Mouse (Mus musculus) urinary bladder, adult 18-20 months (tissue): ENCODE measurements at regions not wholly inside any gene's neighbourhood (a gene's known extent, or its start where the extent isn't known, plus 50 kb on each side); places are given as distances from the start of the nearest gene placed in this dataset.

ENCODE experiments used
- DNase-seq, 2 experiments: peaks; one replicate each; pipeline ENCODE4 v3.0.0; 2022; ENCODE audit warnings: low spot score in 2 of 2, mixed read lengths in 2 of 2

- no peak for DNase-seq
These were observed 196.1 kb upstream of the Ppargc1a start for GRCm38 (mm10) chr5:51763599-51763998.

- DNase-seq = no peak
These were observed 194.8 kb upstream of the Ppargc1a start for GRCm38 (mm10) chr5:51762352-51762751.

- DNase-seq = no peak
These were observed 190.8 kb upstream of the Ppargc1a start for GRCm38 (mm10) chr5:51758289-51758688.

- DNase-seq = no peak
These were observed 190.3 kb upstream of the Ppargc1a start for GRCm38 (mm10) chr5:51757864-51758263.

- no peak for DNase-seq
These were observed 184.5 kb upstream of the Ppargc1a start for GRCm38 (mm10) chr5:51752024-51752423.

- no peak for DNase-seq
These were observed 182.9 kb upstream of the Ppargc1a start for GRCm38 (mm10) chr5:51750456-51750855.

GRCm38 (mm10) chr5:51740893-51741292, 173.4 kb upstream of the Ppargc1a start:
- no peak for DNase-seq

- DNase-seq = no peak
These were observed 162.7 kb upstream of the Ppargc1a start for GRCm38 (mm10) chr5:51730241-51730640.

- no peak for DNase-seq
These were observed 162.2 kb upstream of the Ppargc1a start for GRCm38 (mm10) chr5:51729771-51730170.

- no peak for DNase-seq
These were observed 159.2 kb upstream of the Ppargc1a start for GRCm38 (mm10) chr5:51726762-51727161.

GRCm38 (mm10) chr5:51718911-51719310, 151.4 kb upstream of the Ppargc1a start:
- DNase-seq = no peak

- no peak for DNase-seq
These were observed 150.9 kb upstream of the Ppargc1a start for GRCm38 (mm10) chr5:51718451-51718850.

- no peak for DNase-seq
These were observed 144.5 kb upstream of the Ppargc1a start for GRCm38 (mm10) chr5:51711860-51712560.

GRCm38 (mm10) chr5:51710664-51711063, 143.1 kb upstream of the Ppargc1a start:
- DNase-seq = no peak

GRCm38 (mm10) chr5:51709447-51709991, 142.0 kb upstream of the Ppargc1a start:
- DNase-seq = no peak

GRCm38 (mm10) chr5:51679884-51680283, 112.4 kb upstream of the Ppargc1a start:
- DNase-seq = no peak

GRCm38 (mm10) chr5:51671190-51671589, 103.7 kb upstream of the Ppargc1a start:
- no peak for DNase-seq

GRCm38 (mm10) chr5:51665241-51665640, 97.7 kb upstream of the Ppargc1a start:
- no peak for DNase-seq

- DNase-seq = no peak
These were observed 90.8 kb upstream of the Ppargc1a start for GRCm38 (mm10) chr5:51658232-51658896.

- DNase-seq = no peak
These were observed 86.0 kb upstream of the Ppargc1a start for GRCm38 (mm10) chr5:51653507-51653906.

- DNase-seq = no peak
These were observed 56.9 kb upstream of the Ppargc1a start for GRCm38 (mm10) chr5:51624400-51624799.
